Mouse (Mus musculus) heart, embryonic 14.5 days (tissue): ENCODE data around the gene Katnal1. TPM values are rescaled to one million over a fixed set of nuclear protein-coding genes. Genes with fewer than 3 reads are reported as not detected.

Experiments used
- ATAC-seq: fragments of 200-750 bp; cut with Nextera tagmentation; 2 replicates; pipeline ENCODE4 v1.8.0; 2017; ENCODE audit warnings: low read depth, moderate TSS enrichment; ENCODE audit not compliant: insufficient number of reproducible peaks, insufficient read depth, low FRiP score
- H3K27ac ChIP-seq, 2 experiments: fragments of 200-500 bp in 1 of 2; fragments of 300-500 bp in 1 of 2; sonication (generic) in 1 of 2; replicated peaks in 1 of 2; 2 replicates each; pipeline ENCODE4 v1.5.1; 2012 to 2014; ENCODE audit warnings: low read depth in 2 of 2, low read length in 2 of 2, control low read depth in 1 of 2, mild to moderate bottlenecking in 1 of 2, mixed read lengths in 1 of 2; ENCODE audit not compliant: control insufficient read depth in 1 of 2, insufficient read depth in 1 of 2
- H3K27me3 ChIP-seq: fragments of 300-500 bp; sonication (generic); 2 replicates; pipeline ENCODE4 v1.6.1; 2014; ENCODE audit warnings: mild to moderate bottlenecking, low read length, control low read depth; ENCODE audit not compliant: control insufficient read depth, insufficient read depth
- H3K36me3 ChIP-seq: fragments of 300-500 bp; sonication (generic); 2 replicates; pipeline ENCODE4 v1.6.1; 2014; ENCODE audit warnings: mild to moderate bottlenecking, control low read depth, low read length, mixed read lengths; ENCODE audit not compliant: control insufficient read depth, insufficient read depth
- H3K4me1 ChIP-seq, 2 experiments: fragments of 200-500 bp in 1 of 2; fragments of 300-500 bp in 1 of 2; sonication (generic) in 1 of 2; 2 replicates each; pipeline ENCODE4 v1.6.1; 2012 to 2014; ENCODE audit warnings: low read length in 2 of 2, control low read depth in 1 of 2, mixed read lengths in 1 of 2; ENCODE audit not compliant: control insufficient read depth in 2 of 2, insufficient read depth in 2 of 2
- H3K4me2 ChIP-seq: fragments of 300-500 bp; sonication (generic); 2 replicates; pipeline ENCODE4 v1.6.1; 2014; ENCODE audit warnings: mild to moderate bottlenecking, low read length
- H3K4me3 ChIP-seq, 2 experiments: fragments of 200-500 bp in 1 of 2; fragments of 300-500 bp in 1 of 2; sonication (generic) in 1 of 2; 2 replicates each; pipeline ENCODE4 v1.5.1; 2012 to 2014; ENCODE audit warnings: low read length in 2 of 2, mild to moderate bottlenecking in 2 of 2, control low read depth in 1 of 2, low read depth in 1 of 2, moderate library complexity in 1 of 2; ENCODE audit not compliant: control insufficient read depth in 1 of 2, insufficient read depth in 1 of 2
- H3K9ac ChIP-seq: fragments of 300-500 bp; sonication (generic); 2 replicates; pipeline ENCODE4 v1.6.1; 2014; ENCODE audit warnings: mild to moderate bottlenecking, low read length
- H3K9me3 ChIP-seq: fragments of 300-500 bp; sonication (generic); 2 replicates; pipeline ENCODE4 v1.6.1; 2016; ENCODE audit warnings: low read length, control low read depth; ENCODE audit not compliant: control insufficient read depth
- WGBS: fragments of 180-500 bp; shearing (Covaris S2); extraction: QIAGEN DNeasy Blood & Tissue Kit; methylation state at CpG from one replicate; pipeline ENCODE4 v1.1.7; 2014; 5-methylcytosine and 5-hydroxymethylcytosine counted together
- polyA plus RNA-seq: library from polyadenylated mRNA; unstranded; fragments of >200 nt; fragmentation: Nextera tagmentation; extraction: Ambion mirVana; gene quantifications from 2 replicates; pipeline ENCODE4 v1.2.1, GENCODE M21; 2014

Katnal1 gene
- polyA plus RNA-seq, 1 experiment from 2014 or later, result 15.6 TPM

DNA sequence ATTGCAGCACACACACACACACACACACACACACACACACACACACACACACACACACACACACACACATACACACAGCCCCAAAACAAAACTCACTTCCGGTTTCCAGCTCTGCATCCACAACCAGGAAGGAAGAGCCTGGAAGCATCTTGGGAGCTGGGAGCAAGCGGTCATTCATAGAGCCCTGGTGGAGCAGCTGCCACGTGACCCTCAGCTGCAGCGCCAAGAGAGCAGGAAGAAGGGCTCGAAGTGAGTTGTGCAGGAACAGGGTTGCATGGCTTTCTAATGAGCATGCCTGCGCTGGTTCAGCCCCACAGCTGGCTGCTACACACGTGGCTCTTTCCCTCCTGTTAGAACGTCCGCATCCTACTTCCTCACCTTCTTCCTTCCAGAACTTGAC is 40.5 kb upstream of the Katnal1 start:
- 60% methylated on average over 9 of the region's 9 CpGs for WGBS

DNA sequence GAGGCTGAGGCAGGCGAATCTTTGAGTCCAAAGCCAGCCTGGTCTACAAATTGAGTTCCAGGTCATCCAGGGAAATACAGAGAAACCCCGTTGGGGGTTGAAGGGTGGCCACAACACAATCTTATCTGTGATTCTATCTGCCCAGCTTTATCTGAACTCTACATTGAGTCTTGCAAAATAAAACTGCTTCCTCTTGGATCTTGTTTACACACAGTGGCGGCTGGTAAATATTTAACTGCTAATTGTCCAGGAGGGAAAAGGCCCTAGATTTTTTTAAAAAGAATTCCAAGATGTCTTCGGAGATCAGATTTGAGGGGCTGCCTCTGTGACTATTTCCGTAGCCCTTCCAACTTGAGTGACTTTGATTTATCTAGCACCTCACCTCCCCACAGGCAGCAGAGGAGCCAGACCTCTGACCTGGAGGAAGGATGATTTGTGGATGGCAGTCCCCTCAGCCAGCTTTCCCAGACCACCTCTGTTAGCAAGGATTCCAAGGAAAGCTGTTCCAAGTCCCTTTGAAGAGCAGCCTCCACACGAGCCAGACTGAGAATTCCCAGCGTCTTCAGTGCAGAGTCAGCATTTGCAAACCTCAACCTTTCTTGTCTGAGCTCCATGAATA is 39.9 kb upstream of the Katnal1 start:
- Histone ChIP-seq H3K9me3 (no peaks in the 10 kb centered on the region), H3K27me3 (no peaks in the 10 kb centered on the region), H3K36me3 (no peaks in the 10 kb centered on the region), H3K27ac (no peak overlapping the region), H3K4me1 (peaks cover 17 to 25% of the 10 kb centered on the region in 2 experiments), H3K4me2 (no peak overlapping the region), H3K9ac (no peak overlapping the region), H3K4me3 (no peak overlapping the region)
- 69% methylated on average over 7 of the region's 7 CpGs for WGBS
- no peak for ATAC-seq

More for the DNA sequence above, 40.5 kb upstream of the Katnal1 start:
- Histone ChIP-seq H3K4me2 (no peak overlapping the region), H3K36me3 (no peaks in the 10 kb centered on the region), H3K9ac (no peak overlapping the region), H3K4me3 (no peak overlapping the region), H3K27ac (no peak overlapping the region), H3K4me1 (peaks cover 15 to 25% of the 10 kb centered on the region in 2 experiments), H3K27me3 (no peaks in the 10 kb centered on the region), H3K9me3 (no peaks in the 10 kb centered on the region)
- ATAC-seq, result 0 out of 2 replicates have a peak, but pooled peaks have one; percentile 22

DNA sequence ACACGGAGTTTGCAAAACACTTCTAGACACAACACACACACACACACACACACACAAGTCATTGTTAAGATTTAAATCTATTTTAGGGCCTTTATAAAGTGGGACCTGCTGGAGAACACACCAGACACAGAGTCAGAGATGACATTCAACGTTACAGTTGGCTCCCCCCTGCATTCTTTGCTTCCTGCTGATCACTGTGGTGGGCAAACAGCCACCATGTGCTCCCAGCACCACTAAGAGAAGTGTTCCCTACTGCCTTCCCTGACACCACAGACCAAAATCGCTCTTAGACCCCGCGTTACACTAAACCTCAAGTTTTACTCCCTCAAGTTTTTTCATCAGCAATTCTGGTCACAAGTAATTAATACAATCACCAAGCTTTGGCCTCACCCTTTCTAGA is 39.1 kb upstream of the Katnal1 start:
- peaks cover 16 to 25% of the 10 kb centered on the region in 2 experiments for H3K4me1 ChIP-seq
- no peak overlapping the region for H3K4me2 ChIP-seq
- no peak overlapping the region for H3K27ac ChIP-seq
- 70% methylated on average over 5 of the region's 5 CpGs for WGBS
- no peaks in the 10 kb centered on the region for H3K27me3 ChIP-seq
- H3K36me3 ChIP-seq, result no peaks in the 10 kb centered on the region
- ATAC-seq, result no peak
- no peak overlapping the region for H3K9ac ChIP-seq
- H3K4me3 ChIP-seq, result no peak overlapping the region
- no peaks in the 10 kb centered on the region for H3K9me3 ChIP-seq

DNA sequence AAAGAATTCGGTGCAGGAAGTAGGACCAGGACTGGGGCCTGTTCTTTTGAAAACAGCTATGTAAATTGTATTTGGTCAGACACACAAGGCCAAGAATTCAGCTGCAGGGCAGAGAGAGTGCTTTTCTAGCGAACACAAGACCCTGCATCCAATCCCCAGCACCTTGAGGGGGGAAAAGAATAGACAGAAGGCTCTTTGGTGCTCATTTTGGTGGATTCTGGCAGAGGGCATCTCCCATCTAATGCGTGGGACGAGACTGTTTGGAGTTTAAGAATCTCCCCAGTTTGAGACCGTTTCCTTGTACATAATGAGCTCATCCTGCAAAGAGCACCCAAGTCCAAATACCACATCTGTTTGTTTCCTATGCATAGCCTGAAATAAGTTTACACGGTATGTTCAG is 37.3 kb upstream of the Katnal1 start:
- no peaks in the 10 kb centered on the region for H3K9me3 ChIP-seq

DNA sequence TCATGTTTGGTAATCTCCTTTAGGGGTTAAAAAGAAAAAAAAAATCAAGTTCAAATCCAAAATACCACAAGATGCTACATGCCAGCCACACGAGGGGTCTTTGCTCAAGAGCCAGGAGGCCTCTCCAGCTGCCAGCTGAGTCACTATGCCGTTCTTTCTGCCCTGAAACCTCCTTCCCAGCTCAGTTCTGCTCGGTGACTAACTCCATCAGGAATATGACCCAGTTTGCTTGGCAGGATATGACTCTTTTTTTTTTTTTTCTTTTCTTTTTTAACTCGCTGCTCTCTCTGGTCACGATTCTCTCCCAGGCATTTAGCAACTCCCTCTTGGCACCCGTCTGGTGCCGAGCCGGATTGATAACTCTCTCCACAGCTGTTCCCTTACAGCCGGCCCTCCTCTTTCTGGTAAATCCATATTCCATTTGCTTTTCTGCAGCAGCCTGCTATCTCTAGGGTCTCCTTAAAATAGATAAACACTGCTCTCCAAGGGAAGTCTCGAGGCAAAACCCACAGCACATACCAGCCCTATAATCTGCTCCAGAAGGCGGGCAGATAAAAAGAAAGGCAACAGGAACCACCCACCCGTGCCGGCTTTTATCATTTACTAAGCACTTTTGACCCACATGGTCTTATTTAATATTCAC is 36.7 kb upstream of the Katnal1 start:
- H3K27ac ChIP-seq, result peak overlapping the region; percentile 42 to 72

More for the DNA sequence above, 37.3 kb upstream of the Katnal1 start:
- 58% methylated on average over 6 of the region's 6 CpGs for WGBS
- Histone ChIP-seq H3K36me3 (no peaks in the 10 kb centered on the region), H3K27me3 (no peaks in the 10 kb centered on the region), H3K9ac (0 out of 2 replicates have a peak overlapping the region, but pooled peaks have one; percentile 27), H3K4me3 (no peak overlapping the region), H3K4me2 (peak overlapping the region; percentile 42; the same call in 1 of the 2 replicates), H3K4me1 (peaks cover 13 to 22% of the 10 kb centered on the region in 2 experiments), H3K27ac (peak overlapping the region; percentile 42 to 72; a peak in 3 of 4 replicates)
- ATAC-seq, result no peak

DNA sequence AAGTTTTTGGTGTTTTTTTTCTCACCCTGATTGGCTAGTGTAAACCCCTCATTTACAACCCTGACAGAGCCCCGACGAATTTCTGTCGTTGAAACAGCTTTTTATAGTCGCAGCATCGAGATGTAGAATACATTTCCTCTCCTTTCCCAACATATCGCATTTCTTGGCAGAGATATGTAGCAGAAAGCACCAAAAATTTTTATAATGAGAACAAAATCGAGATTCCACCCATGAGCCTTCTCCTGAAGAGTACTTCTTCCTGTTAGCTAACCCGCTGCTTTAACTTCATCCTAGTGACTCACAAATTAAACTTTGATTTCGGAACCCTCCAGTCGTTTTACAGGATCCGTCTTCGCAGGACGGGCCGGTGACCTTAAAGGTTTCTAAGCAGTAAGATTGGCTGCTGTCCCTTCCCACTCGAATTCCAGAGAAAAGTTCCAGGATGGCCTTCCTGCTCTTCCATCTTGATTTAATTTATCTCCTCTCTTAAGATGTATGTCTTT is 36.0 kb upstream of the Katnal1 start:
- Histone ChIP-seq H3K27ac (peak overlapping the region; percentile 42 to 72), H3K36me3 (no peaks in the 10 kb centered on the region), H3K9ac (peak overlapping the region; percentile 27; the same call in 1 of the 2 replicates), H3K4me1 (peaks cover 13 to 25% of the 10 kb centered on the region in 2 experiments), H3K4me3 (no peak overlapping the region), H3K27me3 (no peaks in the 10 kb centered on the region), H3K4me2 (peak overlapping the region; percentile 42; the same call in 1 of the 2 replicates), H3K9me3 (no peaks in the 10 kb centered on the region)
- no peak for ATAC-seq
- 59% methylated on average over 15 of the region's 15 CpGs for WGBS

More for the DNA sequence above, 36.7 kb upstream of the Katnal1 start:
- Histone ChIP-seq H3K4me3 (no peak overlapping the region), H3K36me3 (no peaks in the 10 kb centered on the region), H3K4me1 (peaks cover 13 to 22% of the 10 kb centered on the region in 2 experiments), H3K27me3 (no peaks in the 10 kb centered on the region), H3K9me3 (no peaks in the 10 kb centered on the region), H3K9ac (peak overlapping the region; percentile 27; the same call in 1 of the 2 replicates), H3K4me2 (peak overlapping the region; percentile 42)
- 6% methylated on average over 13 of the region's 13 CpGs for WGBS
- peak; percentile 54 for ATAC-seq

DNA sequence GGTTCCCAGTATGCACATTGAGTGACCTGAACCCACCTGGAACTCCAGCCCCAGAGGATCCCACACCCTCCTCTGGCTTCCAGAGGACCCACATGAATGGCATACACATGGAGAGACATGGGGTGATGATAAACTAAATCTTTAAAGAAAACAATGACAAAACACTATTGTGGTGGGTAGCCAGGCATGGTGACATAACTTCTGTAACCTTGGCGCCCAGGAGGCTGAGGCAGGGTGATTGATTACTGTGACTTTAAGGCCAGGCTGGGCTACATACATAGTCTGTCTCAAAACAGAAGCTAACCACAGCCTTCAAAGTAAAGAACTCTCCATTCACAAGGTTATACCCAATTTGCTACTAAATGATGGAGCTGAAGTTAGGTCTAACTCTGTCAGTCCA is 35.1 kb upstream of the Katnal1 start:
- H3K9ac ChIP-seq, result no peak overlapping the region
- no peaks in the 10 kb centered on the region for H3K36me3 ChIP-seq
- no peaks in the 10 kb centered on the region for H3K27me3 ChIP-seq
- 85% methylated on average over 1 of the region's 1 CpGs for WGBS
- H3K4me3 ChIP-seq, result no peak overlapping the region
- H3K4me1 ChIP-seq, result peaks cover 17 to 34% of the 10 kb centered on the region in 2 experiments
- no peak for ATAC-seq
- H3K4me2 ChIP-seq, result no peak overlapping the region
- H3K9me3 ChIP-seq, result no peaks in the 10 kb centered on the region
- no peak overlapping the region for H3K27ac ChIP-seq
